Mouse (Mus musculus): ENCODE data around the gene Prrt2. TPM values are rescaled to one million over a fixed set of nuclear protein-coding genes. Genes with fewer than 3 reads are reported as not detected.

Gene Prrt2
- polyA plus RNA-seq (2012; rRNA removed): 600 and 672 TPM in 2 replicates

GRCm38 (mm10) chr7:127020901-127021562, at the start of gene Prrt2, which contains the start of gene Gm42742:
TSS of gene Prrt2 (minus strand) at chr7:127021211.
TSS of gene Gm42742 (minus strand) at chr7:127021097.
- Histone ChIP-seq H3K4me1 (ENCODE audit: control insufficient read depth, insufficient read depth, low read length) (peaks cover 22% of the 10 kb centered on the region; the same call in 1 of the 2 replicates), H3K27ac (ENCODE audit: insufficient read depth, low read length) (peak within 1 kb of the TSS; percentile 91), H3K27me3 (ENCODE audit: control insufficient read depth, insufficient read depth, low read length) (no peaks in the 10 kb centered on the region), H3K4me3 (replicated peaks; ENCODE audit: insufficient read depth, low read depth, low read length) (peak within 1 kb of the TSS; percentile 80)
- no peak for TF ChIP-seq CTCF (IDR thresholded peaks at IDR 0.05; ENCODE audit: borderline replicate concordance, insufficient read depth, low read depth, low read length)
- TF ChIP-seq POLR2A (IDR thresholded peaks at IDR 0.05; ENCODE audit: borderline replicate concordance, insufficient read depth, low read length): peak; percentile 39; the same call in 1 of the 2 replicates
- WGBS: under 1% methylated on average over 37 of the region's 37 CpGs
- peak; percentile 78 to 81 for DNase-seq

- Histone ChIP-seq H3K4me3 (replicated peaks; ENCODE audit: insufficient read depth, low read depth, low read length) (no peak overlapping the region), H3K4me1 (ENCODE audit: control insufficient read depth, insufficient read depth, low read length) (no peaks in the 10 kb centered on the region), H3K27me3 (ENCODE audit: control insufficient read depth, insufficient read depth, low read length) (no peaks in the 10 kb centered on the region), H3K27ac (ENCODE audit: insufficient read depth, low read length) (no peak overlapping the region)
- TF ChIP-seq CTCF (IDR thresholded peaks at IDR 0.05; ENCODE audit: borderline replicate concordance, insufficient read depth, low read depth, low read length): no peak
- no peak for TF ChIP-seq POLR2A (IDR thresholded peaks at IDR 0.05; ENCODE audit: borderline replicate concordance, insufficient read depth, low read length)
- WGBS: 69% methylated on average over 4 of the region's 4 CpGs
- no peak for DNase-seq
Measured at GRCm38 (mm10) chr7:127066317-127066716, 45.3 kb upstream of the Prrt2 start.

GRCm38 (mm10) chr7:127065538-127065937, 44.5 kb upstream of the Prrt2 start:
- TF ChIP-seq CTCF (IDR thresholded peaks at IDR 0.05; ENCODE audit: borderline replicate concordance, insufficient read depth, low read depth, low read length) (no peak), POLR2A (IDR thresholded peaks at IDR 0.05; ENCODE audit: borderline replicate concordance, insufficient read depth, low read length) (no peak)
- Histone ChIP-seq H3K4me3 (replicated peaks; ENCODE audit: insufficient read depth, low read depth, low read length) (no peak overlapping the region), H3K4me1 (ENCODE audit: control insufficient read depth, insufficient read depth, low read length) (no peaks in the 10 kb centered on the region), H3K27ac (ENCODE audit: insufficient read depth, low read length) (no peak overlapping the region), H3K27me3 (ENCODE audit: control insufficient read depth, insufficient read depth, low read length) (no peaks in the 10 kb centered on the region)
- no peak for DNase-seq
- 85% methylated on average over 6 of the region's 6 CpGs for WGBS

- no peak overlapping the region for H3K4me3 ChIP-seq (replicated peaks; ENCODE audit: insufficient read depth, low read depth, low read length)
- DNase-seq: no peak
- H3K4me1 ChIP-seq (ENCODE audit: control insufficient read depth, insufficient read depth, low read length): no peaks in the 10 kb centered on the region
- 64% methylated on average over 5 of the region's 5 CpGs for WGBS
- TF ChIP-seq POLR2A (IDR thresholded peaks at IDR 0.05; ENCODE audit: borderline replicate concordance, insufficient read depth, low read length) (no peak), CTCF (IDR thresholded peaks at IDR 0.05; ENCODE audit: borderline replicate concordance, insufficient read depth, low read depth, low read length) (no peak)
- no peaks in the 10 kb centered on the region for H3K27me3 ChIP-seq (ENCODE audit: control insufficient read depth, insufficient read depth, low read length)
- H3K27ac ChIP-seq (ENCODE audit: insufficient read depth, low read length): no peak overlapping the region
Measured at GRCm38 (mm10) chr7:127055026-127055585, 34.1 kb upstream of the Prrt2 start.

- peak within 1 kb of the TSS; percentile 93 for H3K4me3 ChIP-seq (replicated peaks; ENCODE audit: insufficient read depth, low read depth, low read length)
- under 1% methylated on average over 53 of the region's 53 CpGs for WGBS
- H3K27ac ChIP-seq (ENCODE audit: insufficient read depth, low read length): no peak within 1 kb of the TSS; the same call in 1 of the 2 replicates
- peak; percentile 88 to 93 for DNase-seq
- no peaks in the 10 kb centered on the region for H3K4me1 ChIP-seq (ENCODE audit: control insufficient read depth, insufficient read depth, low read length)
- no peaks in the 10 kb centered on the region for H3K27me3 ChIP-seq (ENCODE audit: control insufficient read depth, insufficient read depth, low read length)
- TF ChIP-seq CTCF (IDR thresholded peaks at IDR 0.05; ENCODE audit: borderline replicate concordance, insufficient read depth, low read depth, low read length): no peak
- TF ChIP-seq POLR2A (IDR thresholded peaks at IDR 0.05; ENCODE audit: borderline replicate concordance, insufficient read depth, low read length): peak; percentile 49; the same call in 1 of the 2 replicates
Measured at GRCm38 (mm10) chr7:127041851-127042672, 21.1 kb upstream of the Prrt2 start, which contains the start of gene Kif22. TSS of gene Kif22 (minus strand) at chr7:127042471.

- WGBS: 88% methylated on average over 1 of the region's 1 CpGs
- DNase-seq: no peak
- peaks cover 3% of the 10 kb centered on the region; the same call in 1 of the 2 replicates for H3K4me1 ChIP-seq (ENCODE audit: control insufficient read depth, insufficient read depth, low read length)
- no peak overlapping the region for H3K27ac ChIP-seq (ENCODE audit: insufficient read depth, low read length)
- no peaks in the 10 kb centered on the region for H3K27me3 ChIP-seq (ENCODE audit: control insufficient read depth, insufficient read depth, low read length)
- no peak overlapping the region for H3K4me3 ChIP-seq (replicated peaks; ENCODE audit: insufficient read depth, low read depth, low read length)
- TF ChIP-seq POLR2A (IDR thresholded peaks at IDR 0.05; ENCODE audit: borderline replicate concordance, insufficient read depth, low read length) (no peak), CTCF (IDR thresholded peaks at IDR 0.05; ENCODE audit: borderline replicate concordance, insufficient read depth, low read depth, low read length) (no peak)
Measured at GRCm38 (mm10) chr7:127031244-127031643, 10.2 kb upstream of the Prrt2 start.

- Histone ChIP-seq H3K27ac (ENCODE audit: insufficient read depth, low read length) (no peak overlapping the region), H3K4me1 (ENCODE audit: control insufficient read depth, insufficient read depth, low read length) (peaks cover 3% of the 10 kb centered on the region; the same call in 1 of the 2 replicates), H3K27me3 (ENCODE audit: control insufficient read depth, insufficient read depth, low read length) (no peaks in the 10 kb centered on the region), H3K4me3 (replicated peaks; ENCODE audit: insufficient read depth, low read depth, low read length) (no peak overlapping the region)
- WGBS: 98% methylated on average over 1 of the region's 1 CpGs
- no peak for TF ChIP-seq POLR2A (IDR thresholded peaks at IDR 0.05; ENCODE audit: borderline replicate concordance, insufficient read depth, low read length)
- TF ChIP-seq CTCF (IDR thresholded peaks at IDR 0.05; ENCODE audit: borderline replicate concordance, insufficient read depth, low read depth, low read length): no peak
- no peak for DNase-seq
Measured at GRCm38 (mm10) chr7:127030172-127030571, 9.2 kb upstream of the Prrt2 start.

Data from cerebellum, adult 2 months (tissue).